Mouse (Mus musculus) CH12.LX (cell line): ENCODE results near the gene Fancc. TPM values are rescaled to one million over a fixed set of nuclear protein-coding genes. Genes with fewer than 3 reads are reported as not detected.
A peak's percentile ranks its signal among the peaks of the same experiment; 100 is the strongest.

Experiments used
- DNase-seq: peaks from one replicate; pipeline ENCODE4 v3.0.0-alpha.2; 2013; ENCODE audit errors: extremely low read depth
- H3K27ac ChIP-seq: 2 replicates; pipeline ENCODE4 v1.5.1; 2012; ENCODE audit warnings: low read depth, mild to moderate bottlenecking, control low read depth, moderate library complexity; ENCODE audit not compliant: insufficient read depth
- H3K27me3 ChIP-seq: replicated peaks from 2 replicates; pipeline ENCODE3; 2012; ENCODE audit warnings: inconsistent platforms
- H3K36me3 ChIP-seq, 2 experiments: replicated peaks in 1 of 2; 2 replicates each; pipeline versions ENCODE3 to v1.6.1; 2012; ENCODE audit warnings: inconsistent platforms in 1 of 2, low read length in 1 of 2, mild to moderate bottlenecking in 1 of 2, mixed read lengths in 1 of 2, moderate library complexity in 1 of 2; ENCODE audit not compliant: control insufficient read depth in 1 of 2, insufficient read depth in 1 of 2
- H3K4me1 ChIP-seq, 2 experiments: 2 replicates each; pipeline ENCODE4 v1.6.1; 2012; ENCODE audit warnings: inconsistent platforms in 1 of 2, moderate library complexity in 1 of 2; ENCODE audit not compliant: insufficient read depth in 2 of 2, control insufficient read depth in 1 of 2
- H3K4me2 ChIP-seq: 2 replicates; pipeline ENCODE4 v1.6.1; 2012; ENCODE audit warnings: low read depth, mild to moderate bottlenecking, control low read depth; ENCODE audit not compliant: poor library complexity, insufficient read depth, severe bottlenecking
- H3K4me3 ChIP-seq, 3 experiments: fragments of 150-350 bp in 1 of 3; sonication (generic) in 1 of 3; replicated peaks in 1 of 3; 2 replicates each; pipeline versions ENCODE3 to v1.5.1; 2011 to 2012; ENCODE audit warnings: low read depth in 2 of 3, low read length in 2 of 3, mild to moderate bottlenecking in 2 of 3, moderate library complexity in 2 of 3, control low read depth in 1 of 3, improper control_type of control experiment in 1 of 3, inconsistent platforms in 1 of 3, mixed read lengths in 1 of 3; ENCODE audit not compliant: poor library complexity in 1 of 3
- H3K79me2 ChIP-seq: replicated peaks from 2 replicates; pipeline ENCODE4 v1.6.1; 2012; ENCODE audit warnings: mild to moderate bottlenecking, moderate library complexity; ENCODE audit not compliant: control insufficient read depth, poor library complexity, insufficient read depth, severe bottlenecking; ENCODE audit errors: extremely low read depth
- H3K9ac ChIP-seq: 2 replicates; pipeline ENCODE4 v1.6.1; 2012; ENCODE audit warnings: low read depth, mild to moderate bottlenecking, control low read depth, moderate library complexity; ENCODE audit not compliant: insufficient read depth
- H3K9me3 ChIP-seq: replicated peaks from 2 replicates; pipeline ENCODE3; 2012; ENCODE audit warnings: low read length, inconsistent platforms, mixed read lengths
- BHLHE40 ChIP-seq: IDR thresholded peaks from 2 replicates; pipeline ENCODE4 v1.6.1; 2011; ENCODE audit warnings: mild to moderate bottlenecking, low read depth, low read length, improper control_type of control experiment
- CHD2 ChIP-seq: IDR thresholded peaks from 2 replicates; pipeline ENCODE4 v1.6.1; 2011; ENCODE audit warnings: low read length, improper control_type of control experiment
- CTCF ChIP-seq, 2 experiments: IDR thresholded peaks in 1 of 2; conservative IDR thresholded peaks in 1 of 2; 2 replicates each; pipeline ENCODE4 v1.5.1; 2011 to 2012; ENCODE audit warnings: low read depth in 2 of 2, low read length in 2 of 2, improper control_type of control experiment in 1 of 2, inconsistent platforms in 1 of 2, mild to moderate bottlenecking in 1 of 2, moderate library complexity in 1 of 2
- ELF1 ChIP-seq: IDR thresholded peaks from 2 replicates; pipeline ENCODE4 v1.6.1; 2014; ENCODE audit warnings: low read depth, mild to moderate bottlenecking, inconsistent platforms, low read length, improper control_type of control experiment
- EP300 ChIP-seq: IDR thresholded peaks from 2 replicates; pipeline ENCODE4 v1.6.1; 2011; ENCODE audit warnings: low read length, improper control_type of control experiment
- HCFC1 ChIP-seq: IDR thresholded peaks from 2 replicates; pipeline ENCODE4 v1.6.1; 2012; ENCODE audit warnings: low read depth, mild to moderate bottlenecking, inconsistent platforms, low read length, improper control_type of control experiment
- IRF4 ChIP-seq: IDR thresholded peaks from 2 replicates; pipeline ENCODE4 v1.6.1; 2014; ENCODE audit warnings: low read depth, mild to moderate bottlenecking, inconsistent platforms, low read length, improper control_type of control experiment
- JUN ChIP-seq: IDR thresholded peaks from 2 replicates; pipeline ENCODE4 v1.6.1; 2011; ENCODE audit warnings: low read depth, mild to moderate bottlenecking, low read length, improper control_type of control experiment, moderate library complexity; ENCODE audit not compliant: insufficient read depth
- JUND ChIP-seq: conservative IDR thresholded peaks from 2 replicates; pipeline ENCODE4 v1.6.1; 2011; ENCODE audit warnings: low read depth, low read length, improper control_type of control experiment
- MAFK ChIP-seq: IDR thresholded peaks from 2 replicates; pipeline ENCODE4 v1.6.1; 2011; ENCODE audit warnings: low read length, improper control_type of control experiment; ENCODE audit not compliant: insufficient replicate concordance
- MAX ChIP-seq: IDR thresholded peaks from 2 replicates; pipeline ENCODE4 v1.6.1; 2011; ENCODE audit warnings: low read length, improper control_type of control experiment
- MAZ ChIP-seq: IDR thresholded peaks from 2 replicates; pipeline ENCODE4 v1.6.1; 2012; ENCODE audit warnings: low read depth, mild to moderate bottlenecking, inconsistent platforms, low read length, improper control_type of control experiment, moderate library complexity
- MEF2A ChIP-seq: IDR thresholded peaks from 2 replicates; pipeline ENCODE4 v1.6.1; 2014; ENCODE audit warnings: low read depth, mild to moderate bottlenecking, inconsistent platforms, low read length, improper control_type of control experiment, borderline replicate concordance
- MXI1 ChIP-seq: IDR thresholded peaks from 2 replicates; pipeline ENCODE4 v1.6.1; 2011; ENCODE audit warnings: mild to moderate bottlenecking, low read depth, low read length, improper control_type of control experiment
- MYC ChIP-seq: IDR thresholded peaks from 2 replicates; pipeline ENCODE4 v1.6.1; 2011; ENCODE audit warnings: low read depth, mild to moderate bottlenecking, improper control_type of control experiment, low read length
- NELFE ChIP-seq: IDR thresholded peaks from 2 replicates; pipeline ENCODE4 v1.6.1; 2011; ENCODE audit warnings: low read depth, low read length, improper control_type of control experiment
- PAX5 ChIP-seq: IDR thresholded peaks from 2 replicates; pipeline ENCODE4 v1.6.1; 2012; ENCODE audit warnings: low read length, inconsistent platforms, mixed read lengths
- POLR2AphosphoS2 ChIP-seq: IDR thresholded peaks from 2 replicates; pipeline ENCODE4 v1.6.1; 2011; ENCODE audit warnings: low read depth, low read length, improper control_type of control experiment
- RAD21 ChIP-seq: IDR thresholded peaks from 2 replicates; pipeline ENCODE4 v1.6.1; 2011; ENCODE audit warnings: low read depth, mild to moderate bottlenecking, low read length, improper control_type of control experiment, moderate library complexity
- RCOR1 ChIP-seq: conservative IDR thresholded peaks from 2 replicates; pipeline ENCODE4 v1.6.1; 2012; ENCODE audit warnings: low read depth, mild to moderate bottlenecking, inconsistent platforms, low read length, improper control_type of control experiment
- SIN3A ChIP-seq: IDR thresholded peaks from 2 replicates; pipeline ENCODE4 v1.6.1; 2012; ENCODE audit warnings: low read length, improper control_type of control experiment, inconsistent platforms
- SMC3 ChIP-seq: IDR thresholded peaks from 2 replicates; pipeline ENCODE4 v1.6.1; 2011; ENCODE audit warnings: low read depth, low read length, improper control_type of control experiment
- TBP ChIP-seq: conservative IDR thresholded peaks from 2 replicates; pipeline ENCODE4 v1.6.1; 2011; ENCODE audit warnings: low read depth, low read length, improper control_type of control experiment
- TCF12 ChIP-seq: IDR thresholded peaks from 2 replicates; pipeline ENCODE4 v1.6.1; 2014; ENCODE audit warnings: low read depth, mild to moderate bottlenecking, inconsistent platforms, low read length, improper control_type of control experiment
- USF1 ChIP-seq: IDR thresholded peaks from 2 replicates; pipeline ENCODE4 v1.6.1; 2014; ENCODE audit warnings: low read depth, mild to moderate bottlenecking, inconsistent platforms, low read length, improper control_type of control experiment
- USF2 ChIP-seq: conservative IDR thresholded peaks from 2 replicates; pipeline ENCODE4 v1.6.1; 2011; ENCODE audit warnings: low read depth, low read length, improper control_type of control experiment
- ZC3H11A ChIP-seq: IDR thresholded peaks from 2 replicates; pipeline ENCODE4 v1.6.1; 2012; ENCODE audit warnings: low read depth, mild to moderate bottlenecking, inconsistent platforms, low read length, improper control_type of control experiment
- ZMIZ1 ChIP-seq: IDR thresholded peaks from 2 replicates; pipeline ENCODE4 v1.6.1; 2012; ENCODE audit warnings: low read depth, mild to moderate bottlenecking, inconsistent platforms, low read length, improper control_type of control experiment
- ZNF384 ChIP-seq: IDR thresholded peaks from 2 replicates; pipeline ENCODE4 v1.6.1; 2012; ENCODE audit warnings: low read depth, low read length, improper control_type of control experiment, inconsistent platforms
- dilution Hi-C: fragments of 300-500 bp; cut with MboI; formaldehyde crosslinking; loops from 2 replicates; pipeline ENCODE4 v1.14.3; 2020; ENCODE audit warnings: low sequenced_read_pairs; ENCODE audit not compliant: extremely low pct_unique_long_range_greater_than_20kb, extremely low pct_ligation_motif_present
- in situ Hi-C: fragments of 300-500 bp; cut with MboI; formaldehyde crosslinking; loops from 3 replicates; pipeline ENCODE4 v1.14.3; 2019; ENCODE audit warnings: low sequenced_read_pairs, low pct_ligation_motif_present, low pct_unique_long_range_greater_than_20kb, mixed read lengths
- polyA plus RNA-seq: library from polyadenylated mRNA; unstranded; fragments of >175 nt; gene quantifications from 2 replicates; pipeline ENCODE4 v1.2.1, GENCODE M21; 2012; ENCODE audit warnings: low read depth; ENCODE audit not compliant: insufficient read length
- total RNA-seq, 2 experiments: library from RNA; depleted of rRNA; stranded (reverse); fragments of 300-350 nt in 1 of 2; fragments of >200 nt in 1 of 2; gene quantifications; 2 replicates each; pipeline ENCODE4 v1.2.3; 2012 to 2014

Fancc gene
- total and polyA plus RNA-seq, 3 experiments: 8.2 to 12.4 (median 8.7) TPM

DNA sequence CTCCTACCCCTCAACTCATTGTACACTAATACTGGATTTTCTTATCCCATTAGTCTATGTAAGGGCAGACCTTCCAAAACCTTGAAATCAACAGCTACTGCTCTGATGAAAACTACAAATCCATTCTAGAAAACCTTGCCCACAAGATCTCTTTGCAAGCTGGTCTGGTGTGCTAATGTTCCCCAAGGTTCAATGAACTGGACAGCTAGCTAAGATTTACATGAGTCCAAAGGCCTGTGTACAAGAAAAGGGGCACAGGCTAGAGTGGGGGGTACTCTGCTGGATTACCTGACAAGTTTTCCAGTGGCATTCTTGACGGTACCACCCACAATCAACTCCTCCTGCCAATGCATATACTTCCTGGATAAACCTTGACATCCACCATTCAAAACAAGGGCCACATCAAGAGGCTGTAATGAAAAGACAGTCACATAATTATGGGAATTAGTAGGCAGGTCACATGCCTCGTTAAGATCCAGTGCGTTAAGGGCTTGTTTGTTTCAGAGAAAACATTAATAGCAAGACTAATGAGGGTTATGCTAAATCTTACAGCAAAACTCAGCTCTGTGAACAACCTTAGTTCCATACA lies 45.8 kb upstream of the Fancc start:
- TF ChIP-seq IRF4 (no peak), MAFK (no peak), JUN (no peak), ELF1 (no peak), BHLHE40 (no peak), POLR2AphosphoS2 (no peak), MAX (no peak), SIN3A (no peak), USF2 (no peak), MXI1 (no peak), TCF12 (no peak), HCFC1 (no peak), ZMIZ1 (no peak), MYC (no peak), USF1 (no peak), PAX5 (no peak), SMC3 (no peak), MEF2A (no peak), NELFE (no peak)
- Histone ChIP-seq H3K79me2 (peaks cover 4% of the 10 kb centered on the region; the same call in 1 of the 2 replicates), H3K36me3 (peaks cover 42 to 94% of the 10 kb centered on the region in 2 experiments), H3K9ac (no peak overlapping the region), H3K27me3 (no peaks in the 10 kb centered on the region), H3K27ac (no peak overlapping the region), H3K4me3 (no peak overlapping the region), H3K4me1 (peaks cover 20 to 45% of the 10 kb centered on the region in 2 experiments), H3K4me2 (no peak overlapping the region), H3K9me3 (no peaks in the 10 kb centered on the region)
- in situ Hi-C loops (no loop called here), dilution Hi-C loops (no loop called here)
- DNase-seq: no peak

DNA sequence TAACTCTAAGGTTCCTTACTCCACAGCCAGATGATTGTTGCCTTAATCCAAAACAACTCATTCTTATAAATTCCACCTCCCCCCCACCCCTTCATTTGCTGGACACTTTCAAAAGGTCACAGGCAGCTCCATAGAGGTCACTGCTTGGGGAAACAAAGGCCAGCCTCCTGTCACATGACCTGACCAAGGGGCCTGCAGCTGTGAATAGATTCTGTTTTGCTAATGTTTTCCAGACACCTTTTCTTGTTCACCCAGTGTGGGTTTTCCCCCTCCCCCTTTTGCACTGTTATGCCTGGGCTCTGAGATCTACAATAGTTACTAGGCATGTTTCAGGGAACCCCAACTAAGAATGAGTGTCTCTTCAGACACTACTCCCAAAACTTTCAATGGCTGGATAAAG lies 44.4 kb upstream of the Fancc start:
- Histone ChIP-seq H3K79me2 (no peaks in the 10 kb centered on the region; the same call in 1 of the 2 replicates), H3K4me1 (peaks cover 20 to 45% of the 10 kb centered on the region in 2 experiments), H3K27ac (peak overlapping the region; percentile 68; the same call in 1 of the 2 replicates), H3K9me3 (no peaks in the 10 kb centered on the region), H3K27me3 (no peaks in the 10 kb centered on the region), H3K36me3 (peaks cover 51 to 96% of the 10 kb centered on the region in 2 experiments), H3K9ac (no peak overlapping the region), H3K4me3 (no peak overlapping the region), H3K4me2 (no peak overlapping the region)
- in situ Hi-C loops: no loop called here
- DNase-seq: peak; percentile 55
- dilution Hi-C loops: no loop called here
- TF ChIP-seq MXI1 (peak; percentile 63), ZC3H11A (no peak), MAFK (no peak), TBP (no peak), RCOR1 (no peak), ELF1 (no peak; the same call in 1 of the 2 replicates), POLR2AphosphoS2 (no peak), CHD2 (peak; percentile 76), RAD21 (no peak), MYC (0 out of 2 replicates have a peak, but pooled peaks have one; percentile 34), PAX5 (no peak), CTCF (conservative IDR thresholded peaks at IDR 0.05 in 1 of 2, IDR thresholded peaks at IDR 0.05 in 1 of 2; ENCODE audit: low read depth in 2 of 2, low read length in 2 of 2) (no peak), MAZ (no peak), MEF2A (peak; percentile 85), NELFE (no peak), TCF12 (peak; percentile 79), EP300 (peak; percentile 82), USF2 (peak; percentile 70), SMC3 (no peak), MAX (peak; percentile 49; the same call in 1 of the 2 replicates), ZNF384 (no peak; the same call in 1 of the 2 replicates), SIN3A (peak; percentile 48; the same call in 1 of the 2 replicates), BHLHE40 (peak; percentile 82), USF1 (peak; percentile 84), IRF4 (peak; percentile 75), JUND (no peak; the same call in none of the 2 replicates)
